Mouse (Mus musculus): Measurements from ENCODE around the gene Prm3.

DNA sequence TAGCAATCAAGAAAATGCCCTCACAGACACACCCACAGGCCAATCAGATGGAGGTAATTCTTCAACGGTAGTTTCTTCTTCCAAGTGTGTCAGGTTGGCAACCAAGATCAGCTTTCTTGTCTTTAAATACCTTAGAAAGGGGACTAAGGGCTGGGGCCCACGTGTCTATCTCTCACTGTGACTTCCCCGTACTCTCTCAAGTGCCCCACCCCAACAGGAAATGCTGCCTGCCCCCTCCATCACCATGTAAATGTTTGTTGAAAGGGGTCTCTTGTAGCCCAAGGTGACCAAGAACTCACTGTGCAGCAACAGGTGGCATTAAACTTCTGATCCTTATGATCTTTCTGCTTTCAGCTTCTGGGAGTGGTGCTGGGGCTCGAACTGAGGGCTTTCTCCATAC lies 23.0 kb upstream of the Prm3 start:
- TF ChIP-seq USF1 (IDR thresholded peaks at IDR 0.05; ENCODE audit: low read depth) (no peak), POLR2A (IDR thresholded peaks at IDR 0.05; ENCODE audit: insufficient read length, low read depth) (no peak), POLR2AphosphoS2 (IDR thresholded peaks at IDR 0.05; ENCODE audit: insufficient read length, low read depth) (no peak), TCF12 (IDR thresholded peaks at IDR 0.05; ENCODE audit: insufficient read depth, poor library complexity, severe bottlenecking) (no peak), MYOG (IDR thresholded peaks at IDR 0.05; ENCODE audit: control insufficient read depth in 1 of 3, insufficient read depth in 1 of 3, insufficient read length in 2 of 3, low read depth in 2 of 3) (no peak), MYOD1 (IDR thresholded peaks at IDR 0.05; ENCODE audit: control insufficient read depth in 1 of 3, insufficient read length in 2 of 3, low read depth in 2 of 3) (no peak)
